Mouse (Mus musculus) spleen, adult 2 months (tissue): ENCODE data around the gene Derl3.

ENCODE experiments used
- CTCF ChIP-seq: fragments of 200-500 bp; IDR thresholded peaks from 2 replicates; pipeline ENCODE4 v1.5.1; 2011; ENCODE audit warnings: mild to moderate bottlenecking, inconsistent platforms; ENCODE audit not compliant: insufficient read depth, insufficient read length, insufficient replicate concordance; ENCODE audit errors: extremely low read depth
- POLR2A ChIP-seq: fragments of 200-500 bp; IDR thresholded peaks from 2 replicates; pipeline ENCODE4 v1.6.1; 2011; ENCODE audit warnings: low read depth, low read length, inconsistent platforms

DNA sequence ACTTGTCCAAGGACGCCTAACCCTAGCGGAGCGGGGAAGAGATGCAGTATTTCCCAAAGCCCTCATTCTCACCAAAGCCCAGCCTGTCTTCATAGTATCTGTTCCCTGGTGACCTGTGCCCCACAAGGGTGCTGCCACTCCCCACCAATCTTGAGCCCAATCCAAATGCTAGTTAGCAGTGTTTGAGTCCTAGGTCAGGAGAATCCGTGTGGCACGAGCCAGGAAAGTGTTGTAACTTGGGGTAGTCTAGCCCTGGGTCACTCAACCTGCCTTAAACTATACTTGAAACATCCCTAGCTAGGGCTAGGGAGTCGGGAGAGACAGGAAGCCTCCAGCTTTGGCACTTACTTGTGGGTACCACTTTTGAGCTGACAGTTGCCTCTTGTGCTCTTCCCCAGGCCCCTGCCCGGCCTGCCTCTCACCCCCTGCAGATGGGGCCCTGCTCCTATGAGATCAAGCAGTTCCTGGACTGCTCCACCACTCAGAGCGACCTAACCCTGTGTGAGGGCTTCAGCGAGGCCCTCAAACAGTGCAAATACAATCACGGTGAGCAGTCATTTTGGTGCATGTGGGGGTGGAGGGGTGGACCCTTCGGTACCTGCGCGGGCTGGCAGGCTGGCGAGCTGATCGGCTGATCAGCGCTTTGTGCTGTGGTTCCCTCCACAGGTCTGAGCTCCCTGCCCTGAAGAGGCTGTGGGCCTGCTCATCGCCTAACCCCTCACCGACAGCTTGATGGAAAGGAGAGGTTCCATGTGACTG, 43.9 kb downstream of the Derl3 start:
- TF ChIP-seq POLR2A (no peak), CTCF (no peak)
